Mouse (Mus musculus): Measurements from ENCODE around the gene Pde4d.
A peak's percentile ranks its signal among the peaks of the same experiment; 100 is the strongest.

Pde4d gene

GRCm38 (mm10) chr13:108820487-108820886 is 370.7 kb downstream of the Pde4d start:
- no peak for DNase-seq (ENCODE audit: low read depth, low spot score)

DNA sequence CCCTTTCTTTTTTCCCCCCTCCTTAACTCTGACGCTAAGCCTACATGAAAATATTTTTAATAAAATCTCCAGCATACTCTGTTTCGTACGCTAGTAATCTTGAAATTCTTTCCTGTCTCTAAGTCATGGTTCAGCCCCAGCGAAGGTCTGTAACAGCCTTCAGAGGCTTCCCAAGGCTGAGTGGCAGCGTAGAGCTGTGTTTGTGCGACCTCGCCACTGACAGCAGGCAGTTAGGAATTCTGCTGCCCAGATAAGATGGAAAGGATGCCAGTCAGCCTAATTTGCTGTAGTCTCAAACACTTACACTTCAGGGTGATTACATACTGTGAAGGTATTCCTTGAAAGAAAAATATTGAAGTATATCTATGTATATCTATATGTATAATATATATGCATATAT is 371.5 kb downstream of the Pde4d start:
- DNase-seq (ENCODE audit: low read depth, low spot score): no peak

DNA sequence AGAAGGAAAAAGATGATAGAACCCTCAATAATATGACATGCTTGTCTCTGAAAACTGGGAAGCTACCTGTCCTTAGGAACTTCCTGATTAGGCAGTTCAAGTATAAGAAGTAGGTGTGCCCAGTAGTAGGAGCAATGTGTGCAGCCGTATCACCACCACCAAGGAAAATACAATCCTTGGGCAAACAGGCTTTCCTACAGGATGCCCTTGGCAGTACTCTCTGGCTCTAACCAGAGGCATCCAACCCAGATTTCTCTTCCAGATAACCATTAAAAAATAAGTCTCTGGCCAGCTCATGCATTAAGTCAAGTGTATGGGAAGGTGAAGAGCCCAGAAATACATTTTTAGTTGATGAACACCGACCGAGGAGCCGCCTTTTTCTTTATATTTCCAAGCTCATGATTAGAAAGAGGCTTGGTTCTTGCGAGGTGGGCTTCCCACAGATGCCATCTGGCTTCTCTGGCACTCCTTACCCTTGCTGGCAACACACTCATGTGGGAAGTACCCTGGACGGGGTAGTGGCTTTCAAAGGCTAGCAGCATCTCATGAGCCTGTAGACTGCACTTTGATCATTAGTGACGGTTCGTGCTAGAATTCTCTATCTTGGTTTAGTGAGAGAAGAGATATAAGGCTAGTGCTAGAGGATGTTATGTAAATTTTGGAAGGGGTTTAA is 375.0 kb downstream of the Pde4d start:
- no peak for DNase-seq (ENCODE audit: low read depth, low spot score)

DNA sequence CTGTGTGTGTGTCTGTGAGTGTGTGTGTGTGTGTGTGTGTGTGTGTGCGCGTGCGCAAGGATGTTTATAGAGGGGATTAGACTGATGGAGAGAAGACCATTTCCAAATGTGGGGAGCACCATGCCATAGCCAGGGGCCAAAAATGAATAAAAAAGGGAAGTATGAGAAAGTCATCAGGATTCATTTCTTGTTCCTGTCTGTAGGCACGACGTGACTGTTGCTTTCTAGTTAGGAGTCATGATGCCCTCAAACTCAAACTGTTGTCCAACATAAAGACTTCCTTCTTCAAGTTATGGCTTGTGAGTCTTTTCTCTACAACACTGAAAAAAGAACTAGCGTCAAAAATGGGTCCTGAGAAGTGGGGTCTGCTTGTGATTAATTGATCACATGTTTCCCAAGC is 375.8 kb downstream of the Pde4d start:
- DNase-seq (ENCODE audit: low read depth, low spot score): no peak

- DNase-seq (ENCODE audit: low read depth, low spot score): no peak
Measured at GRCm38 (mm10) chr13:108834197-108834596, 384.4 kb downstream of the Pde4d start.

DNA sequence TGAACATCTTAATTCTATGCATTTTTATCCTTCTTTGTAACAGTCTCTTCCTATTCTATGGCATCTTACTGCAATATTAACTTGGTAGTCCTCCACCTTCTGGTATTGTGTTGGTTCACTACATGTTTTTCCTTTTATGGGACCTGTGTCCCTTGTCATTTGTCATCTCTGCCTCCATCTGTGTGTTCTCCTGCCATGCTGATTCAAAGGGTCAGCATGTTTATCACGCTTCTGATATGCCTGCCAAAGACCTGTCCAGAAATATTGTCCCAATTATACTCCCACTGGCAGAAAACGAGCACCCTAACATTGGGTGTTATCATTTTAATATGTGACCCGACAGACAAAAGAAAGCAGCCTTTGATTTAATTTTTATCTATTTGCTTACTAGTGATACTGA is 386.6 kb downstream of the Pde4d start:
- no peak for DNase-seq (ENCODE audit: low read depth, low spot score)

- DNase-seq (ENCODE audit: low read depth, low spot score): no peak
Measured at GRCm38 (mm10) chr13:108839142-108839541, 389.4 kb downstream of the Pde4d start.

GRCm38 (mm10) chr13:108854090-108854489 is 404.3 kb downstream of the Pde4d start:
- no peak for DNase-seq (ENCODE audit: low read depth, low spot score)

- DNase-seq (ENCODE audit: low read depth, low spot score): no peak
Measured at GRCm38 (mm10) chr13:108856776-108857435, 407.2 kb downstream of the Pde4d start.

GRCm38 (mm10) chr13:108859336-108859735 is 409.6 kb downstream of the Pde4d start:
- DNase-seq (ENCODE audit: low read depth, low spot score): no peak

GRCm38 (mm10) chr13:108860737-108861136 is 411.0 kb downstream of the Pde4d start:
- peak; percentile 62 for DNase-seq (ENCODE audit: low read depth, low spot score)

- DNase-seq (ENCODE audit: low read depth, low spot score): no peak
Measured at GRCm38 (mm10) chr13:108861707-108862106, 412.0 kb downstream of the Pde4d start.

DNA sequence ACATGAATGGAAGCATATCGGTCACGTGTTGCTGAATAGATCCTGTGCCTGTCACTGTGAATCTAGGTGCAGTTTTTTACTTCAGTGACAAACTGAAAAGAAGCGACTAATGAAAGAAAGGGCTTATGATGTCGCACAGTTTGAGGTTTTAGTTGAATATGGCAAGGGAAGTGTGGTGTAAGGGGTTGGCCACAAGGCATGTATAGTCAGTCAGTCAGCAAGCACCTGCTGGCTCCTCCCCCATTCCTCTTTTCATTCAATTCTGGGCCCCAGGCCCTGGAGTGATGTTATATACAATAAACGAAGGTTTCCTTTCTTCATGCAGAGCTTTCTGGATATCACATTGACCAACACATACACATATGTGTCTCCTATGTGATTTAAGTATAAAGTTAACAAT is 412.4 kb downstream of the Pde4d start:
- DNase-seq (ENCODE audit: low read depth, low spot score): no peak

GRCm38 (mm10) chr13:108900160-108900559 is 450.4 kb downstream of the Pde4d start:
- DNase-seq (ENCODE audit: low read depth, low spot score): no peak

GRCm38 (mm10) chr13:108905121-108905520 is 455.4 kb downstream of the Pde4d start:
- no peak for DNase-seq (ENCODE audit: low read depth, low spot score)

DNA sequence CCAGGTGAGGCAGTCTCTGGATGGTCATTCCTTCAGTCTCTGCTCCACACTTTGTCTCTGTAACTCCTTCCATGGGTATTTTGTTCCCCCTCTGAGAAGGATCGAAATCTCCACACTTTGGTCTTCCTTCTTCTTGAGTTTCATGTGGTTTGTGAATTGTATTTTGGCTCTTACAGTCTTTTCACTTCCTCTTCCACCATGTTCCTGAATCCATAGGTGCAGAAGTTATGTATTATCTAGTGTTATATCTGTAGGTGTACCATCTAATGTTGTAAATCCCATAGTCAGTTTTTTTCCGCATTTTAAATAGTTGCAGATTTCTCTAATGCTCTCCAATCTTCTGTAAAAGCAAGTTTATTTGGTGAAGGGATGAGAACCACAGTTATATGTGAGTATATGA is 459.4 kb downstream of the Pde4d start:
- DNase-seq (ENCODE audit: low read depth, low spot score): no peak

DNA sequence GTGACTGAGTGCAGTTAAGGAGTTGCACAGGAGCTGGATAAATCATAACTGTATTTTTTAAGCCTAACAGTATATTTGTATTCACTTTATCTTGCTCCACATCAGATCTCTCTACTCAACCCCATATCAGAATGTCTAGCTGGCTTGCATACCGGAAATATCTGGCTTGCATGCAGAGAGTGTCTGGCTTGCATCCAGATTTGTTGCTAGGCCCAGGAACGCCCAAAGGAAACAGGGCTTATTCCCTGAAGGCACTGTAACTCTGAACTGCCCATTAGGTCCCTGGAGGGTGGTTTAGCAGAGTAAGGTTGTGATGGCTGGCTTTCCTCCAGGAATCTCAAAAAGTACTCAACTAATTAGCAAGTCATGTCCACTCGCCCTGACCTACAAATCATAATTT is 464.9 kb downstream of the Pde4d start:
- no peak for DNase-seq (ENCODE audit: low read depth, low spot score)

DNA sequence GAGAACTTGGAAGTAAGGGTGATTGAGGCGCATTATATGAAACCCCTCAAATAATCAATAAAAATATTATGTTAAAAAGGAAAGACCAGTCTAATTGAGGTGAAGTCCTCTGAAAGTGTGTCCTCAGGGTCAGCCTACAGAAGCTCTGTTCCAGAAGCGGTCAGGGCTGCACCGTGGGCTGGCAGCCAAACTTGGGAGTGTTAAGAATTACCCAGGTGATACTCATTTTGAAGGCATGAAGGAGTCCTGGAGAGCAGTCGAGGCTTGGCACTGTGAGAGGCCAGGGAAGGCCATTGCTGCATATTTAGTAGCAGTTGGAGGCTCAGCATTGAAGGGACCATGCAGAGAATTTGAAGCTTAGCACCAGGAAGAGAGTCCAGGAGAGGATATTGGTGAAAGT is 471.4 kb downstream of the Pde4d start:
- DNase-seq (ENCODE audit: low read depth, low spot score): no peak

- no peak for DNase-seq (ENCODE audit: low read depth, low spot score)
Measured at GRCm38 (mm10) chr13:108934854-108935253, 485.1 kb downstream of the Pde4d start.

GRCm38 (mm10) chr13:108937272-108937671 is 487.5 kb downstream of the Pde4d start:
- DNase-seq (ENCODE audit: low read depth, low spot score): no peak

GRCm38 (mm10) chr13:108952911-108953310 is 503.2 kb downstream of the Pde4d start:
- DNase-seq (ENCODE audit: low read depth, low spot score): no peak

GRCm38 (mm10) chr13:108956059-108956458 is 506.3 kb downstream of the Pde4d start:
- DNase-seq (ENCODE audit: low read depth, low spot score): no peak

- DNase-seq (ENCODE audit: low read depth, low spot score): no peak
Measured at GRCm38 (mm10) chr13:108964056-108964455, 514.3 kb downstream of the Pde4d start.

Measured in telencephalon, adult 2 months (tissue).